Mouse (Mus musculus): ENCODE results near the gene Vgll4. TPM values are rescaled to one million over a fixed set of nuclear protein-coding genes. Genes with fewer than 3 reads are reported as not detected.
A peak's percentile ranks its signal among the peaks of the same experiment; 100 is the strongest.

Gene Vgll4
- polyA plus RNA-seq, 1 experiment from 2014 or later: 141 TPM

DNA sequence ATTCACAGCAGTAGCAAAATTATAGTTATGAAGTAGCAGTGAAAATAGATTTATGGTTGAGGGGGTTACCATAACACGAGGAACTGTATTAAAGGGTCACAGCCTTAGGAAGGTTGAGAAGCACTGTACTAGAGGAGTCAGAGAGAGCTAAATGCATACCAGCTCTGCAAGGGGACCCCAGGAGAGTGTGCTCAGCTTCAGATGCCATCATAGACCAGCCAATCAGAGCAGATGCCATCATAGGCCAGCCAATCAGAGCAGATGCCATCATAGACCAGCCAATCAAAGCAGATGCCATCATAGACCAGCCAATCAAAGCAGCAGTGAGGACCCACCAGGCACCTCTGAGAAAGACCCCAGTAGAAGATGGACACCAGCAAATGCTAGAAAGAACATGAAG is 134.0 kb downstream of the Vgll4 start:
- Histone ChIP-seq H3K36me3 (no peaks in the 10 kb centered on the region), H3K4me2 (replicated peaks) (no peak overlapping the region), H3K9ac (no peak overlapping the region), H3K27ac (replicated peaks) (peak overlapping the region; percentile 66), H3K9me3 (replicated peaks) (no peaks in the 10 kb centered on the region), H3K27me3 (no peaks in the 10 kb centered on the region), H3K4me1 (peaks cover 48% of the 10 kb centered on the region), H3K4me3 (replicated peaks) (no peak overlapping the region)
- WGBS: 87% methylated on average over 1 of the region's 1 CpGs
- no peak for ATAC-seq (ENCODE audit: insufficient number of reproducible peaks, low FRiP score, low TSS enrichment, low read depth)

DNA sequence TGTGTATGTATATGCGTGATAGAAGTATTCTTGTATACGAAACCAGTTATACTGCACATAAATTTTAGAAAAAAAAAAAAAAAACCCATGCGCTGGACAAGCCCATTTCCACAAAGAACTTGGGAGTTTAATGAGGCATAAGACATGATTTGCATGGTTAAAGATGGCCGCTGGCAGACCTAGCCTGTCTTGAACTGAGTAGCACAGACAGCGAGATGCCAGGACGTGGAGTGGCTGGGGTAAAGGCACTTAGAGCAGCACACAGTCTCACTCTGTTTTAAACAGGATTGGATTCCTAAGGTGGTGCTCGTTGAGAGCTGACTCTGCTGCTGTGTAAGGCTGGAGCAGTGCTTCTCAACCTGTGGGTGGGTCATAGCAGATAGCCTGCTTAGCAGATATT is 134.4 kb downstream of the Vgll4 start:
- no peak overlapping the region for H3K4me3 ChIP-seq (replicated peaks)
- 80% methylated on average over 7 of the region's 7 CpGs for WGBS
- H3K27me3 ChIP-seq: no peaks in the 10 kb centered on the region
- no peak for ATAC-seq (ENCODE audit: insufficient number of reproducible peaks, low FRiP score, low TSS enrichment, low read depth)
- no peak overlapping the region for H3K4me2 ChIP-seq (replicated peaks)
- peaks cover 44% of the 10 kb centered on the region for H3K4me1 ChIP-seq
- no peaks in the 10 kb centered on the region for H3K36me3 ChIP-seq
- no peaks in the 10 kb centered on the region for H3K9me3 ChIP-seq (replicated peaks)
- peak overlapping the region; percentile 66 for H3K27ac ChIP-seq (replicated peaks)
- no peak overlapping the region for H3K9ac ChIP-seq

DNA sequence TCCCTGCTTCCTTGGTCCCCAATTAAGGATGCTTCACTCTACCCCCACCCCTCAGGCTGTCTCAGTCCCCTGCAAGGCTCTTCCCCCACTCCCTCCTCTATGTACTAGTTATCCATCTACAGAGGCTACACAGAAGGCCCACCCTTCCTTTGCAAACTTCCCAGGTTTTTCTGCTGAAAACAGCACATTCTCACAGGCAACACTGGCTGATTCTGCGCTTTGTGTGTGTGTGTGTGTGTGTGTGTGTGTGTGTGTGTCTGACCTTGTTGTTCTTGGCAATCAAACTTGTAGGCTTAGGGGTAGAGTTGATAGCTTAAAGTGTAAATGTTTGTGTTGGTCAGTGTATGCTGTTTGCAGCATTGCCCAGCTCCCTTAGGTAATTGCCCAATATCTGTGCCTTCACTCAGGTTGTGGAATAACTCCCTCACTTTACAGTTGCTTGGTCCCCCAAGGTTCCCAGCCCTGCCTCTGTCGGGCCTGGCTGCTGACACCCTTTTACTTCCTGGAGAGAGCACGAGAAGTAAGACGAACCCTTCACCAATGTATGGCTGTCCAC is 135.9 kb downstream of the Vgll4 start:
- WGBS: 59% methylated on average over 4 of the region's 4 CpGs
- no peaks in the 10 kb centered on the region for H3K36me3 ChIP-seq
- peak overlapping the region; percentile 63 for H3K27ac ChIP-seq (replicated peaks)
- peaks cover 29% of the 10 kb centered on the region for H3K4me1 ChIP-seq
- H3K9me3 ChIP-seq (replicated peaks): no peaks in the 10 kb centered on the region
- H3K4me2 ChIP-seq (replicated peaks): no peak overlapping the region
- no peaks in the 10 kb centered on the region for H3K27me3 ChIP-seq
- H3K4me3 ChIP-seq (replicated peaks): no peak overlapping the region
- H3K9ac ChIP-seq: no peak overlapping the region
- no peak for ATAC-seq (ENCODE audit: insufficient number of reproducible peaks, low FRiP score, low TSS enrichment, low read depth)

DNA sequence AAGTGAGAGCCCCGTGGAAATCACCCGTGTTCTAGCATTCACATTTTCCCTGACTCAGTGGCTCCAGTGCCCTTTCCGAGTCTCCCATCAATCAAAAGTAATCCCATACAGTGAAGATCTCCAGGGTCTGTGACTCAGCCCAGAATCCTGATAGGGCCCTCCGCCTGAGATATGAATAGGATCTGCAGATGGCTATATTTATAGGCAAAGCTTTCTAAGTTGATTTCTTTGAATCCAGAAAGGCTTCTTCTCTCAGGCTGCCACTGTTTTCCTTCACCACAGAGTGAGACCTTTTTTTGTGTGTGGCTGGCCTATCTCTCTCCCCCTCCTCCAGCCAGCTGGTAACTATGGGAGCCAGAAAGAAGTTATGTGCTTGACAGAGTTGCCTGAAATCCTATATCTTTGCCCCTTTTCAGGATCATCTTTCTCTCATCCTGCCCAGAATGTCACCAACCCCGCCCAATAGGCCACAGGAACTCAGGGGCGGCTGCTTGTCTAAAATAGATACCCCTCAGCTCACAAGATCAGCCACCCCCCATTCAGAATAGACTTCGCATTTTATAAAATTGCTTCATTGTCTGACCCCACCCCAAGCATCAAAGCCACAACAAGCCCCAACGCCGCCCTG is 136.6 kb downstream of the Vgll4 start:
- H3K9ac ChIP-seq: no peak overlapping the region
- H3K4me2 ChIP-seq (replicated peaks): no peak overlapping the region
- no peaks in the 10 kb centered on the region for H3K36me3 ChIP-seq
- H3K27me3 ChIP-seq: no peaks in the 10 kb centered on the region
- peak overlapping the region; percentile 63 for H3K27ac ChIP-seq (replicated peaks)
- no peaks in the 10 kb centered on the region for H3K9me3 ChIP-seq (replicated peaks)
- no peak overlapping the region for H3K4me3 ChIP-seq (replicated peaks)
- 47% methylated on average over 9 of the region's 9 CpGs for WGBS
- peaks cover 28% of the 10 kb centered on the region for H3K4me1 ChIP-seq
- ATAC-seq (ENCODE audit: insufficient number of reproducible peaks, low FRiP score, low TSS enrichment, low read depth): 0 out of 2 replicates have a peak, but pooled peaks have one; percentile 36

DNA sequence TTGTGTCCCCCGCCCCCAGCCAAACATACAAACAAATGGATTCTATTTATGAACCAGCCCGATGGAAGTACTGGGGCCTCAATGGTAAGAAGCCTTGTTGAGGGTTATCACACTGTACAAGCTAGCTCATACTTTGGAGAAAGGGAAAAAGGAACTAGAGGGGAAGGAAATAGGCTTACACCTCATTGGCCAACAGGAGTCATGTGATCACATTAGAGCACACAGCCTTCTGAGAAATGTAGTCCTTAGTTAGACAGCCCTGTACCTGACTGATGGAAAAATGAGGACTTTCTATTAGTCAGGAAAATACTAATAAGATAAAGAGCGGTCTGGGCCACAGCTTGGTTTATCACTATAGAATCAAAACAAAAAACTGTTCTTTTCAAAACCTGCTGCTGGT is 138.0 kb downstream of the Vgll4 start:
- no peaks in the 10 kb centered on the region for H3K36me3 ChIP-seq
- no peaks in the 10 kb centered on the region for H3K9me3 ChIP-seq (replicated peaks)
- no peaks in the 10 kb centered on the region for H3K27me3 ChIP-seq
- no peak overlapping the region for H3K9ac ChIP-seq
- no peak for ATAC-seq (ENCODE audit: insufficient number of reproducible peaks, low FRiP score, low TSS enrichment, low read depth)
- no peak overlapping the region for H3K4me2 ChIP-seq (replicated peaks)
- no peak overlapping the region for H3K27ac ChIP-seq (replicated peaks)
- H3K4me3 ChIP-seq (replicated peaks): no peak overlapping the region
- WGBS: 91% methylated on average over 3 of the region's 3 CpGs
- peaks cover 28% of the 10 kb centered on the region for H3K4me1 ChIP-seq

DNA sequence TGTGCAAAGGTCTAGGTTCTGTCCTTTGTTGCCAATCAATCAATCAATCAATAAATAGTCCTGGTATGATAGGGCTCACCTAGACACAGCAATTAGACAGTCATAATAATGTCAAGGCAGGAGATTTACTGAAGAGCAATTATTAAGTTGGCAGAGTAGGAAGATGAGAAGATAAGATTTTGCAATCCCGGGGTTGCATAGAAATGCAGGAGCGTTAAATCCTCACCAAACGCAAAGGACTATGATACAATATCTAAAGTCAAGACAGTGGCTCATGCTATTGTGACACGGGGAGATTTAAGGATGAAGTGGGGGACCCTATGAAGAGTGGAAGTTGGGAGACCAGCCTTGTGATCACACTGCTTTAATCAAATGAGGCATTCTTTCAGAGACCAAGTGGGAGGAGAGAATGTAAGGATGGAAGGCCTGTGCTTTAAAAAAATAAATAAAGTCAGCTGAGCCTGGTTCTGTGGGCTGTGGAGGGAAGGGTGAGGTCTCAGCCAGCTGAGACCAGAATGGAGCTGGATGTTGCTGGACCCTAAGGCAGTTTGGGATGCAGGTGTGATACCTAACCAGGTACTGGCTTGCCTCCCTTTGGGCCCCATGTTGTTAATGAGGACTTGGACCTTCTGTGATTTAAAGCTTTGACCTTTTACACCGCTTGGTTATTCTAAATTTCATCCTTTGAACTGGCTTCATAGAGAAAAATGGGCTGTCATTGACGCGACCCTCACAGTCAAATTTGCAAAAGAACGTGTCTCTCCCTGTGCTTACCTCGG is 139.9 kb downstream of the Vgll4 start:
- Histone ChIP-seq H3K36me3 (no peaks in the 10 kb centered on the region), H3K27ac (replicated peaks) (no peak overlapping the region), H3K4me3 (replicated peaks) (no peak overlapping the region), H3K4me1 (peaks cover 28% of the 10 kb centered on the region), H3K9me3 (replicated peaks) (no peaks in the 10 kb centered on the region), H3K4me2 (replicated peaks) (no peak overlapping the region), H3K9ac (no peak overlapping the region), H3K27me3 (no peaks in the 10 kb centered on the region)
- WGBS: 79% methylated on average over 9 of the region's 9 CpGs
- ATAC-seq (ENCODE audit: insufficient number of reproducible peaks, low FRiP score, low TSS enrichment, low read depth): no peak

DNA sequence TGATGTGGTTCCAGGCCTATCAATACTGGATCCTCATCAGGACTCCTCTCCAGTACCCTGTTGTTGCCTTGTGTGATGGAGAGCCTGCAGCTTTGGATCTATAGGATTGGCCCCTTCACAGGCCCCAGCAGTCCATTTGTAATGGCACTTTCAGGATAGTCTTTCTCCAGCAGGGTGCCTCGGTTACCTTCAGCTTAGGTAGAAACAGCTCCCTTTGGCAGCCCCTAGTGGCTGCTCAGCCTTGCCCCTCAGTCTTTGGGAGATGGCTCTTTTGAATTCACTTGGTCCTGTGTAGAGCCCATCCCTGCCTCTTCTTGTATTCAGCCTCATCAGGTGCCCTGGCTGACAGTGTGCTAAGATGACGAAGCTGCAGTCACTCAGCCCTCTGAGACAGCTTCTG is 142.9 kb downstream of the Vgll4 start:
- no peaks in the 10 kb centered on the region for H3K4me1 ChIP-seq
- H3K36me3 ChIP-seq: no peaks in the 10 kb centered on the region
- no peaks in the 10 kb centered on the region for H3K9me3 ChIP-seq (replicated peaks)
- H3K27me3 ChIP-seq: no peaks in the 10 kb centered on the region
- no peak overlapping the region for H3K27ac ChIP-seq (replicated peaks)
- 63% methylated on average over 2 of the region's 2 CpGs for WGBS
- ATAC-seq (ENCODE audit: insufficient number of reproducible peaks, low FRiP score, low TSS enrichment, low read depth): no peak
- no peak overlapping the region for H3K9ac ChIP-seq
- H3K4me2 ChIP-seq (replicated peaks): no peak overlapping the region
- no peak overlapping the region for H3K4me3 ChIP-seq (replicated peaks)

DNA sequence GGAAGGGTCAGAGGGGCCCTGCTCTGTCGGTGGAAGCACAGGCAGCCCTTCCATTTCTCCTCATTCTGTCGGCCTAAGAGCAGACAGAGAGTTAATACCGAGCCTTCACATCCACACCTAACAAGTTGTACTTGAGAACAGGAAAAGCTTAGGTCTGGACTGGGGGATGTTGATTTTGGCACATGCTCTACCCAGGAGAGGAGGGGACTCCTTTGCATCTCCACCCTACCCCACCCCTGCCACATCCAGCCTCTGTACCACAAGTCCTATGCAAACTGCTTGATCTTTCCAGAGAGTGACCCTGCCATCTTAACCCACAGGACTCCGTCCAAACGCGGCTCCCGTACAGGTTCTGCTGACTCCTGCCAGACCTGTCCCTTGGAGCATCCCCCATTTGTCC is 148.1 kb downstream of the Vgll4 start:
- Histone ChIP-seq H3K9me3 (replicated peaks) (no peaks in the 10 kb centered on the region), H3K4me1 (peaks cover 34% of the 10 kb centered on the region), H3K9ac (no peak overlapping the region), H3K36me3 (no peaks in the 10 kb centered on the region), H3K27ac (replicated peaks) (no peak overlapping the region), H3K4me2 (replicated peaks) (no peak overlapping the region), H3K27me3 (no peaks in the 10 kb centered on the region), H3K4me3 (replicated peaks) (no peak overlapping the region)
- WGBS: 77% methylated on average over 7 of the region's 7 CpGs
- ATAC-seq (ENCODE audit: insufficient number of reproducible peaks, low FRiP score, low TSS enrichment, low read depth): no peak

DNA sequence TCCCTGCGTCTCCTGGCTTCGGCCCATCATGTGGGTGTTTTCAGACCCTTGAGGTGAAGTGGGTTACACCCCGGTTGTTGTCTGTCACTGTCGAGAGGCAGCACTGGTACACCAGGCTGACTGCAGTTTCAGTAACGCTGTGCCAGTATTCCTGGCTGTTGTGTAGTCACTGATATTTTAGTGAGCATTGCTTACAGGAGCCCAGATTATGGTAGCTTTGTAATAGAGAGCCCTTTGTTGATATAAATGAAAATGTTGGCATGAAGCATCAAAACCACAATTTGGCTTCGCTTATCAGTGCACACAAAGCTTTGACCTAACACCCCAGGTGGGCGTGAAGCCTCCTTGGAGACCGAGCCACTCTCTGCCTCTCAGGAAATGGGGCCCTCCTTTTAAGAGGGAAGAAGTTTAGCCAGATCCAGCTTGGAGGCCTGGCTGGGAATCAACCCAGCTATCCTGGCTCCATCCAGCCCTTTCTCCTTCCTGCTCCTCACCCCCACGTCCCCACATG is 149.8 kb downstream of the Vgll4 start:
- H3K4me1 ChIP-seq: peaks cover 34% of the 10 kb centered on the region
- no peak overlapping the region for H3K4me3 ChIP-seq (replicated peaks)
- peak; percentile 32; the same call in 1 of the 2 replicates for ATAC-seq (ENCODE audit: insufficient number of reproducible peaks, low FRiP score, low TSS enrichment, low read depth)
- H3K9me3 ChIP-seq (replicated peaks): no peaks in the 10 kb centered on the region
- no peaks in the 10 kb centered on the region for H3K27me3 ChIP-seq
- no peak overlapping the region for H3K9ac ChIP-seq
- no peak overlapping the region for H3K4me2 ChIP-seq (replicated peaks)
- H3K36me3 ChIP-seq: no peaks in the 10 kb centered on the region
- peak overlapping the region; percentile 24; the same call in 1 of the 2 replicates for H3K27ac ChIP-seq (replicated peaks)
- WGBS: 42% methylated on average over 9 of the region's 9 CpGs

DNA sequence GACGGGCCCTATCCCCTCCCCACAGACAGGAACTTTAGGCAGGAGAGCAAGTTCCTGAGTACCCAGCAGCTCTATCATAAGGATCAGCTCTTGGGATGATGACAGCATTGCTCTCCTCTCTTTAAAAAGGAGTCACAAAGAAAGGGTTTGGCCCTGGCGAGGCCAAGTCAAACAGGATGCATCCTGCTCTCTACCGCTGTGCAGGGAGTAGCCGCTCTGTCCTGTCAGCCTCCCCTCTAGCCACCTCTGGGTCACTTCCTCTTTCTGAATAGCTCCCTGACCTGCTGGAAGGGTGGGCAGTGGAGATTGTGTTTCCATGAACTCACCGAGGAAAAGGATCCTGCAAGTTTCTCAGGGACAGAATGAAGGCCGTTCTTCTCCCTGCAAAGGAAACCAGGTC is 151.3 kb downstream of the Vgll4 start:
- no peaks in the 10 kb centered on the region for H3K36me3 ChIP-seq
- no peak overlapping the region for H3K9ac ChIP-seq
- no peak overlapping the region for H3K4me3 ChIP-seq (replicated peaks)
- H3K9me3 ChIP-seq (replicated peaks): no peaks in the 10 kb centered on the region
- peaks cover 40% of the 10 kb centered on the region for H3K4me1 ChIP-seq
- no peaks in the 10 kb centered on the region for H3K27me3 ChIP-seq
- ATAC-seq (ENCODE audit: insufficient number of reproducible peaks, low FRiP score, low TSS enrichment, low read depth): no peak
- WGBS: 51% methylated on average over 6 of the region's 6 CpGs
- no peak overlapping the region for H3K4me2 ChIP-seq (replicated peaks)
- H3K27ac ChIP-seq (replicated peaks): no peak overlapping the region; the same call in 1 of the 2 replicates

DNA sequence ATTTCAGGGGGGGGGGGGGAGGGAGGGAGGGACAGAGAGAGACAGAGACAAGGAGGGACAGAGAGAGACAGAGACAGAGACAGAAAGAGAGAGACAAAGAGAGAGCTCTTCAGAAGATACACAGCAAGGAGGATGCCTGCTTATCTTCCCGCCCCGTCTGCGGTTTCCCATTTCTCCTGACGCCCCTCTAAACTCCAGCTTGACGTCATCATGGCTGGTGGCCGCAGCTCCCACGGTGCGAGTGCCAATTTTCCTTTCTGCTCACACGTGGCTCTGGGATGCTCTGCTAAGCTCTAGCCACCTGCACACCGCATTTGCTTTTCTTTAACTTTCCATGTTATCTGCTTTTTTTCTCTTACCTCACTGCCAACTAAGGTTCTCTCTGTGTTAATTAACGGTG is 151.8 kb downstream of the Vgll4 start:
- WGBS: 26% methylated on average over 11 of the region's 11 CpGs
- no peak for ATAC-seq (ENCODE audit: insufficient number of reproducible peaks, low FRiP score, low TSS enrichment, low read depth)
- Histone ChIP-seq H3K9ac (no peak overlapping the region), H3K4me1 (peaks cover 40% of the 10 kb centered on the region), H3K27ac (replicated peaks) (no peak overlapping the region; the same call in 1 of the 2 replicates), H3K9me3 (replicated peaks) (no peaks in the 10 kb centered on the region), H3K36me3 (no peaks in the 10 kb centered on the region), H3K4me3 (replicated peaks) (no peak overlapping the region), H3K27me3 (no peaks in the 10 kb centered on the region), H3K4me2 (replicated peaks) (no peak overlapping the region)
